Mouse (Mus musculus) erythroid progenitor cell, adult 5-6 weeks (primary cell): ENCODE measurements around the gene Vps37c. TPM values are rescaled to one million over a fixed set of nuclear protein-coding genes. Genes with fewer than 3 reads are reported as not detected.

ENCODE experiments used
- ATAC-seq: replicated peaks from 2 replicates; pipeline ENCODE4 v1.8.0; 2016; ENCODE audit warnings: moderate number of reproducible peaks, mild to moderate bottlenecking, moderate TSS enrichment, inconsistent platforms; ENCODE audit not compliant: poor library complexity, low FRiP score, severe bottlenecking
- total RNA-seq, 2 experiments: library from RNA; stranded (forward) in 1 of 2; stranded (reverse) in 1 of 2; fragments of 150-400 nt in 1 of 2; fragments of 186-747, 209-891 nt in 1 of 2; gene quantifications; 2 replicates each; pipeline versions ENCODE4 v1.2.3 to v1.2.4; 2015 to 2017; ENCODE audit warnings: low replicate concordance in 2 of 2

The Vps37c gene
- total RNA-seq, 2 experiments from 2014 or later, result 3.3 to 26.0 TPM

GRCm38 (mm10) chr19:10759983-10760831, 71.7 kb downstream of the Vps37c start:
- no peak for ATAC-seq

GRCm38 (mm10) chr19:10761794-10762415, 73.4 kb downstream of the Vps37c start:
- ATAC-seq, result no peak

- no peak for ATAC-seq
These were observed 73.9 kb downstream of the Vps37c start for GRCm38 (mm10) chr19:10762468-10762867.

- ATAC-seq, result no peak
These were observed 75.0 kb downstream of the Vps37c start for GRCm38 (mm10) chr19:10763381-10764031.

Other genes with a start within 250 kb of the Vps37c start
- gene Lrrc10b, start 231.3 kb upstream of the Vps37c start, total RNA-seq (2015; ENCODE audit: low replicate concordance), result not detected in 2 replicates
- not detected in 2 replicates for gene Lrrc10b, start 231.3 kb upstream of the Vps37c start, total RNA-seq (2017; ENCODE audit: low replicate concordance)
- not detected in 2 replicates for gene Ppp1r32, start 205.8 kb upstream of the Vps37c start, total RNA-seq (2015; ENCODE audit: low replicate concordance)
- 1.4 TPM in 1 of 2 replicates, not detected in the other for gene Ppp1r32, start 205.8 kb upstream of the Vps37c start, total RNA-seq (2017; ENCODE audit: low replicate concordance)
- gene Cpsf7, start 163.5 kb upstream of the Vps37c start, total RNA-seq (2015; ENCODE audit: low replicate concordance), result 73.4 and 91.5 TPM in 2 replicates
- 63.5 and 75.6 TPM in 2 replicates for gene Cpsf7, start 163.5 kb upstream of the Vps37c start, total RNA-seq (2017; ENCODE audit: low replicate concordance)
- gene Sdhaf2, start 162.6 kb upstream of the Vps37c start, total RNA-seq (2015; ENCODE audit: low replicate concordance), result 28.1 and 46.1 TPM in 2 replicates
- 30.5 and 34.8 TPM in 2 replicates for gene Sdhaf2, start 162.6 kb upstream of the Vps37c start, total RNA-seq (2017; ENCODE audit: low replicate concordance)
- gene Tmem216, start 132.5 kb upstream of the Vps37c start, total RNA-seq (2015; ENCODE audit: low replicate concordance), result 9.2 and 15.5 TPM in 2 replicates
- gene Tmem216, start 132.5 kb upstream of the Vps37c start, total RNA-seq (2017; ENCODE audit: low replicate concordance), result 7.7 and 11.8 TPM in 2 replicates
- 23.8 and 27.7 TPM in 2 replicates for gene Cyb561a3, start 111.6 kb upstream of the Vps37c start, total RNA-seq (2015; ENCODE audit: low replicate concordance)
- gene Cyb561a3, start 111.6 kb upstream of the Vps37c start, total RNA-seq (2017; ENCODE audit: low replicate concordance), result 7.1 and 13.7 TPM in 2 replicates
- gene Tmem138, start 111.4 kb upstream of the Vps37c start, total RNA-seq (2015; ENCODE audit: low replicate concordance), result 36.0 and 39.0 TPM in 2 replicates
- 8.5 and 14.6 TPM in 2 replicates for gene Tmem138, start 111.4 kb upstream of the Vps37c start, total RNA-seq (2017; ENCODE audit: low replicate concordance)
- gene Ddb1, start 83.4 kb upstream of the Vps37c start, total RNA-seq (2015; ENCODE audit: low replicate concordance), result 58.0 and 75.0 TPM in 2 replicates
- gene Ddb1, start 83.4 kb upstream of the Vps37c start, total RNA-seq (2017; ENCODE audit: low replicate concordance), result 168 and 208 TPM in 2 replicates
- 4.6 and 6.1 TPM in 2 replicates for gene Tkfc, start 83.1 kb upstream of the Vps37c start, total RNA-seq (2015; ENCODE audit: low replicate concordance)
- 1.2 TPM in 1 of 2 replicates, not detected in the other for gene Tkfc, start 83.1 kb upstream of the Vps37c start, total RNA-seq (2017; ENCODE audit: low replicate concordance)
- gene Vwce, start 54.5 kb upstream of the Vps37c start, total RNA-seq (2015; ENCODE audit: low replicate concordance), result not detected in 2 replicates
- gene Vwce, start 54.5 kb upstream of the Vps37c start, total RNA-seq (2017; ENCODE audit: low replicate concordance), result 1.2 TPM in 1 of 2 replicates, not detected in the other
- gene Pga5, start 10.7 kb upstream of the Vps37c start, total RNA-seq (2015; ENCODE audit: low replicate concordance), result not detected in 2 replicates
- gene Pga5, start 10.7 kb upstream of the Vps37c start, total RNA-seq (2017; ENCODE audit: low replicate concordance), result not detected in 2 replicates
- gene Cd5, start 50.3 kb downstream of the Vps37c start, total RNA-seq (2015; ENCODE audit: low replicate concordance), result 2.5 and 2.9 TPM in 2 replicates
- gene Cd5, start 50.3 kb downstream of the Vps37c start, total RNA-seq (2017; ENCODE audit: low replicate concordance), result 0.26 TPM in 1 of 2 replicates, not detected in the other
- gene Cd6, start 141.3 kb downstream of the Vps37c start, total RNA-seq (2015; ENCODE audit: low replicate concordance), result 1.8 and 2.9 TPM in 2 replicates
- 1.3 and 2.3 TPM in 2 replicates for gene Cd6, start 141.3 kb downstream of the Vps37c start, total RNA-seq (2017; ENCODE audit: low replicate concordance)
- 1.8 and 3.8 TPM in 2 replicates for gene Slc15a3, start 151.0 kb downstream of the Vps37c start, total RNA-seq (2015; ENCODE audit: low replicate concordance)
- gene Slc15a3, start 151.0 kb downstream of the Vps37c start, total RNA-seq (2017; ENCODE audit: low replicate concordance), result 2.4 TPM in 1 of 2 replicates, not detected in the other
- not detected in 2 replicates for gene Tmem132a, start 181.2 kb downstream of the Vps37c start, total RNA-seq (2015; ENCODE audit: low replicate concordance)
- gene Tmem132a, start 181.2 kb downstream of the Vps37c start, total RNA-seq (2017; ENCODE audit: low replicate concordance), result not detected in 2 replicates
- 4.7 and 9.6 TPM in 2 replicates for gene Tmem109, start 193.3 kb downstream of the Vps37c start, total RNA-seq (2015; ENCODE audit: low replicate concordance)
- gene Tmem109, start 193.3 kb downstream of the Vps37c start, total RNA-seq (2017; ENCODE audit: low replicate concordance), result 4.4 and 14.0 TPM in 2 replicates
- gene Prpf19, start 206.5 kb downstream of the Vps37c start, total RNA-seq (2015; ENCODE audit: low replicate concordance), result 18.4 and 19.5 TPM in 2 replicates
- gene Prpf19, start 206.5 kb downstream of the Vps37c start, total RNA-seq (2017; ENCODE audit: low replicate concordance), result 17.7 and 21.6 TPM in 2 replicates
- not detected in 2 replicates for gene Zp1, start 231.9 kb downstream of the Vps37c start, total RNA-seq (2015; ENCODE audit: low replicate concordance)
- gene Zp1, start 231.9 kb downstream of the Vps37c start, total RNA-seq (2017; ENCODE audit: low replicate concordance), result not detected in 2 replicates
- gene Ptgdr2, start 248.4 kb downstream of the Vps37c start, total RNA-seq (2015; ENCODE audit: low replicate concordance), result not detected in 2 replicates
- not detected in 2 replicates for gene Ptgdr2, start 248.4 kb downstream of the Vps37c start, total RNA-seq (2017; ENCODE audit: low replicate concordance)